Mouse (Mus musculus): ENCODE measurements at regions not wholly inside any gene's neighbourhood (a gene's known extent, or its start where the extent isn't known, plus 50 kb on each side); places are given as distances from the start of the nearest gene placed in this dataset.

DNA sequence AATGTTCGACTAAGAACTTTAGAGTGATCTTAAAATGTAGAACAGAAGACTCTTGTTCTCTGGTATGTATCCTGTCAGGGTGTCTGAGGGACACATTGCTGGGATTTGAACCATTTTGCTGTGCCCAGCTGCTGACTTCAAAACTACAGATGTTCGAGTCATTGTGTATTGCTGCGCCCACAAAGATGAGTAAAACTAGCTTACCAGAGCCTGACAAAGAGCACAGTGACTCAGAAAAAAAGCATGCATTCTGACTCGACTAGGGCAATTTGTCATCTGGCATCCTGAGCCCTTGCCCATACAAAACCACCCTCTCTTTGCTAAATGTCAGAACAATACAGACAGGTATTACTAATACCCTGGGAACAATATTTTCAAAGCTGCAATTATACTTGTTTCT is 438.6 kb upstream of the Tenm3 start:
- DNase-seq (ENCODE audit: extremely low spot score in 1 of 2, low spot score in 2 of 2), result no peak
- intact Hi-C loops (cut with DNase I), result no loop called here
- Histone ChIP-seq H3K4me3 (no peak overlapping the region), H3K27ac (no peak overlapping the region)
- TF ChIP-seq CTCF (IDR thresholded peaks at IDR 0.05), result no peak

DNA sequence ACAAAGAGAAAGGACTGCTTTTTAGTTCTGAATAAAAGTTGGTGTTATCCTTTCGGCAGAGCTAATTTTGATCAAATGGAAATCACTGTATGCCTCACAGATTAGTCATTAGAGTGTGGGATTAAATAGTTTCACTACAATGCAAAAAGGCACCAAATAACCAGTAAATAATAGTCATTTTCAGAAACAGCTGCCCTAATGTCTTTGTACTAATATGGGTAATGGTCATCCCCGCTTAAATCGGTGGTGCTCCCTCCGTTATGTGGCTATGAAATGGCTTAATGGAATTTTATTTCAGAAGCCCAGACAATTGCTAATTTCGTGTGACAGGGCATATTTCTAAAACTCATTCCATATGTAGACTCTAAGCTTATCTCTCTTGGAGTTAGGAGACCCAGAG is 437.5 kb upstream of the Tenm3 start:
- Histone ChIP-seq H3K27ac (no peak overlapping the region), H3K4me3 (no peak overlapping the region)
- DNase-seq (ENCODE audit: extremely low spot score in 1 of 2, low spot score in 2 of 2), result no peak
- intact Hi-C loops (cut with DNase I), result no loop called here
- no peak for TF ChIP-seq CTCF (IDR thresholded peaks at IDR 0.05)

DNA sequence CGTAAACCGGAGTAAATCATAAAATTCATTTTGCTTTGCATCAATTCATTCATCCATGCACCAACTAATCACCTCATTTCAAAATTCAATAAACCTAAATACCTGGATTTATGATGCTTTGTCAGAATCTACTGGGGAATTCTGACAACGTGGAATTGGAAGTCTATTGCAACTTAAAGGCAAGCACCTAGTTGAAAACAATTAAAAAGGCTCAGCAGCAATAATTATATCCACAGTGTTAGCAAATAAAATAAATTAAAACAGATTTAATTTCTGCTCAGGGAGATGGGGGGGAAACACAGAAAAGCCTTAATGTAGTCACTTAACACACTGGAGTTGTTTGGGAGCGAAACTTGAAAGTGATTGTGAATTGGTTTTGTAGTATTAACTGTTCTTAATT is 430.3 kb upstream of the Tenm3 start:
- no peak for TF ChIP-seq CTCF (IDR thresholded peaks at IDR 0.05)
- H3K4me3 ChIP-seq, result no peak overlapping the region
- H3K27ac ChIP-seq, result no peak overlapping the region
- no peak for DNase-seq (ENCODE audit: extremely low spot score in 1 of 2, low spot score in 2 of 2)
- intact Hi-C loops (cut with DNase I), result no loop called here

DNA sequence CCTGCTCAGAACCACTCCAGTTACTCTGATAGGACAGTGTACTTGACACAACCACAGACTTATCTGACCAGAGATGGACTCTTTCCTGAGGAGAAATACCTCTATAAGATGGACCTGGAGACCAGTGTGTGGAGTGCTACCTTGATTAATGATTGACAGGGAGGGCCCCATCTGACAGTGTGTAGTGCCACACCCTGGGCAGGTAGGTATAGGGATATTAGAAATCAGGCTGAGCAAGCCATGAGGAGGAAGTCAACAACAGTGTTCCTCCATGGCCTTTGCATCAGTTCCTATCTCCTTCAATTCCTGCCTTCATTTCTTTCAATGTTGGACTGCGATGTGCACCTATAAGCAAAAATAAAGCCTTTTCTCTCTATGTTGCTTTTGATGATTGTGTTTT is 429.4 kb upstream of the Tenm3 start:
- DNase-seq (ENCODE audit: extremely low spot score in 1 of 2, low spot score in 2 of 2), result no peak
- no peak for TF ChIP-seq CTCF (IDR thresholded peaks at IDR 0.05)
- Histone ChIP-seq H3K27ac (no peak overlapping the region), H3K4me3 (no peak overlapping the region)
- intact Hi-C loops (cut with DNase I), result no loop called here

DNA sequence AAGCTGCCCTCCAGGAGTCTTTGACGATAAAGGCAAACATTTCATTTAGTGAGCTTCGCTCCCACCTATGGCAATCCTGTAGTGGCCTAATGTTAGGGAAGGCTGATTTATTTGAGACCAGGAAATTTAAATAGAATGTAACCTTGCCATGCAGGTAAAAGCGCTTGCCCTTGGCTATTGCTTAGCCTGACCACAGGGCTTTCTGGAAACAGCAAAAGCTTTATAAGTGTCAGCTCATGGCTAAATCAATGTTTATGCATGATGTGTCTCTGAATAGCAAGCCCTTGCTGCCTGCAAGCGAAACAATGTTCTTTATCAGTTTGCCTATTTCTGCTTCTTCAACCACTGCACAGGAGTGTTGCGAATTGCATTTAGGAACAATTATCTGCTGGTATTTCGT is 419.7 kb upstream of the Tenm3 start:
- H3K27ac ChIP-seq, result no peak overlapping the region
- no peak for TF ChIP-seq CTCF (IDR thresholded peaks at IDR 0.05)
- intact Hi-C loops (cut with DNase I), result no loop called here
- H3K4me3 ChIP-seq, result no peak overlapping the region
- no peak for DNase-seq (ENCODE audit: extremely low spot score in 1 of 2, low spot score in 2 of 2)

DNA sequence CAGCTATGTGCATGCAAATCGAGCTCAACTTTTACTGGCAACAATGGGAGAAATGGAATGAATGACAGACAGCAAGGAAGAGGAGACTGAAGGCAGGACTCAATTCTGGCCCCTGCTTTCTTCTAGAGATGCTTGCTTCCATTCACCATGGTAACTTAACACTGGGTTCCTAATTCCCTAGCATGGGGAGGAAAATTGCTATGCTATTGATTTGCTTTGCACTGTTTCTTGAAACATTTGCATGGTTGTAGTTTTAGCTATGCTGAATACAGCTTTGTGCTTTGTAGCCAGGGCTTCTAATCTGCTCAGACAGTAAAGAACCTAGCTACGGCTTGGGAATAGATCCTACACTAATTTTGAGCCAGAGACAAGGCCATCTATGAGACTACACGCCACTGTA is 419.0 kb upstream of the Tenm3 start:
- no peak for TF ChIP-seq CTCF (IDR thresholded peaks at IDR 0.05)
- intact Hi-C loops (cut with DNase I), result no loop called here
- Histone ChIP-seq H3K4me3 (no peak overlapping the region), H3K27ac (no peak overlapping the region)
- DNase-seq (ENCODE audit: extremely low spot score in 1 of 2, low spot score in 2 of 2), result no peak

DNA sequence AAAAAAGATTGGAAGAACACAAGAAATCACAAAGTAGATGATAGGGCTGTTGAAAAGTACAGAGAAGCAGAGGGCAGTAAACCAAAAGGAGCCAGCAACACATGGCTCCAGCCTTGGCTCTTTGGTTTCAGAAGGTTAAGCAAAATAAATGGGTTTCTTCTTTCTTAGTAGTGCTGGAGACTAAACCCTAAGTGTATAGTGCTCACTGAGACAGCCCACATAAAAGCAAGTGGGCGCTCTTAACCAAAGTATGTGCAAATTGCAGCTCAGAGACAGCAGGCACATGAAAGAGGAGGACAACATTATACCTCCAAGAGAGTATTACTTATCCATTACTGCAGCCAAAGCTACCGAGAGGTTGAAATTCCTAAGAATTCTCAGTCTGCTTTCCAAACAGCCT is 412.2 kb upstream of the Tenm3 start:
- TF ChIP-seq CTCF (IDR thresholded peaks at IDR 0.05), result no peak
- Histone ChIP-seq H3K4me3 (no peak overlapping the region), H3K27ac (no peak overlapping the region)
- intact Hi-C loops (cut with DNase I), result no loop called here
- no peak for DNase-seq (ENCODE audit: extremely low spot score in 1 of 2, low spot score in 2 of 2)

DNA sequence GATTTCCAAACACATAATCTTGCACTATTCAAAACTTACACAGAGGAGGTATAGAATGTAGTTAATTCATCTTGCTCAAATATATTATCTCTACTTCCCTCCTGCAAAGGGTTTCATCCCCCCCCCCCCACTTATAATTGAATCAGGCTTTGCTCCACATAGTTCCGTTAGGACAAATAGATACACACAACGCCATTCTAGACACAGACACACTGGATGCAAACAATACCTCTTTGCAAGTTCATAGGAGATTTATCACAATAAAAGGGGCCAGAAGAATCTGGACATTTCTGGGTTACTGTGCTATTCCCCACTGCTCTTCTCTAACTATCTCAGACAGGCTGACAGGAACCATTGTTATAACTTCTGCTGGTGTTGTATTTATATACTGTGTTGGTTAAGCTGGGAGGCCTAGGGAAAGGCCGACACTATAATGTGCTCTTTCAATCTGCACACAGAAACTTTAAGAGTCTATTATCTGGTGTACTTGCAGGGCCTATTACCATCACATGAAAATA is 410.6 kb upstream of the Tenm3 start:
- DNase-seq (ENCODE audit: extremely low spot score in 1 of 2, low spot score in 2 of 2), result no peak
- H3K4me3 ChIP-seq, result no peak overlapping the region
- no peak overlapping the region for H3K27ac ChIP-seq
- intact Hi-C loops (cut with DNase I), result no loop called here
- TF ChIP-seq CTCF (IDR thresholded peaks at IDR 0.05), result no peak

DNA sequence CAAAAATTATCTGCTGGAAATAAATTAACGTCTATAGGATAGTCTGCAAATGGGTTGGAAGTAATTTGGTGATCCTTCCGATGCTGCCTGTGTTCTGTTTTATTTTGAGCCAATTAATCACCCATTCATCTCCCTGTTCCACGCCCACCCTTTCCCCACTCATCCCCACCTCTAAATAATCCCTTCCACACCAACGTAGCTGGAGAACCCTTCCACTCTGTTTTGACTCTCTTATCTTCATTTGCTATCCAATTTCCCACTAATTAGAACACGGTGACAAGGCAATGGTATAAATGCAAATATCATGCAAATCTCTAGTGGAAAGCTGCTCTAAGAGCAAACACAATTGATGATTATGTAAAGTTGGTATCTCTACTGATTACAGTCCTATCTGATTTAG is 399.3 kb upstream of the Tenm3 start:
- no peak overlapping the region for H3K4me3 ChIP-seq
- DNase-seq (ENCODE audit: extremely low spot score in 1 of 2, low spot score in 2 of 2), result no peak
- H3K27ac ChIP-seq, result no peak overlapping the region
- no peak for TF ChIP-seq CTCF (IDR thresholded peaks at IDR 0.05)
- intact Hi-C loops (cut with DNase I), result no loop called here

DNA sequence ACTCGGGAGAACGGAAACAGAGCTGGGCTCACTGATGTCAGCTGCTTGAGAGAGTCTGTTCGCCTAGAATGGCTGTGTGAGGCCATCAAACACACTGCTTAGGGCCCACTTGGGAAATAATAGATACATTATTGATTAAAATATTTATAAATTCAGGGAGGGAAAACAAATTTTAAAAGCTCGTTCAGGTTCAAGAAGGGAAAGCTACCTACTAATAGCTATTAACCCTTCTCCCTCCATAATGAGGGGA is 393.0 kb upstream of the Tenm3 start:
- DNase-seq (ENCODE audit: extremely low spot score in 1 of 2, low spot score in 2 of 2), result no peak
- TF ChIP-seq CTCF (IDR thresholded peaks at IDR 0.05), result no peak
- Histone ChIP-seq H3K27ac (no peak overlapping the region), H3K4me3 (no peak overlapping the region)
- intact Hi-C loops (cut with DNase I), result no loop called here

DNA sequence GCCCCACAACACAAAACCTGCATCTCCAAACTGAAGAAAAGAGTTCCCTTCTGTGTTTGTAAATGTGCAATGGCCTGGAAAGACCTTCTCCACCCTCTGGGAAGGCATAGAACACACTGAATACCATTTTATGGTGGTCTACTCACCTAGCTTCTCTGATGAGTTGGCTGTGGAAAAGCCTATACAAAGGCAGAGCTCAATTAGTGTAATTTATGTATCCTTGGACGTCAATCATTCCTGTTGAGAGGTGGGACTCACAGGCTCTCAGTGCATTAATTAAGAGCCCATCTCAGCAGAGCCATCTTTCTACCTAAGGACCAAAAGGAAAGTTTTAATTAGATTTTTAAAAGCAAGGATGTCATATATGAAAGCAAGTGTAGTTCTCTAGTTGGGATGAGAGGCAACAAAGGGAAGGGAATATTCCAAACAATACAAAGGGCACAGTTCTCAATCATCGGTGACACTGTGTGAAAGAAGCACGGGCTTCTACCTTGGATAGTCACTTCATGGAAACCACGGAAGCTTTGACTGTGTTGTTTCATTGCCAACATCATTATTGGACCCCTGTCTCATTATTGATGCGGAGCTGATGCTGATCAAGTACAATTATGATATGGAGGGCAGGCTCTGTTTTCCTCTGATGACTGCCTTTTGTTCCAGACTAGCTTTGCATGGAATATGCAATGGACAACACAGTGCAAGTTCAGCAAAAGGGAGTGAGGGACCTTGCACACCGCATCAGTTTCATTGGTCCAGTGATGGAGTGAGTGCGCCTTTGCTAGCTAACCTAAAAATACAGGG is 392.5 kb upstream of the Tenm3 start:
- DNase-seq (ENCODE audit: extremely low spot score in 1 of 2, low spot score in 2 of 2), result no peak
- Histone ChIP-seq H3K27ac (no peak overlapping the region), H3K4me3 (no peak overlapping the region)
- TF ChIP-seq CTCF (IDR thresholded peaks at IDR 0.05), result no peak
- intact Hi-C loops (cut with DNase I), result no loop called here

DNA sequence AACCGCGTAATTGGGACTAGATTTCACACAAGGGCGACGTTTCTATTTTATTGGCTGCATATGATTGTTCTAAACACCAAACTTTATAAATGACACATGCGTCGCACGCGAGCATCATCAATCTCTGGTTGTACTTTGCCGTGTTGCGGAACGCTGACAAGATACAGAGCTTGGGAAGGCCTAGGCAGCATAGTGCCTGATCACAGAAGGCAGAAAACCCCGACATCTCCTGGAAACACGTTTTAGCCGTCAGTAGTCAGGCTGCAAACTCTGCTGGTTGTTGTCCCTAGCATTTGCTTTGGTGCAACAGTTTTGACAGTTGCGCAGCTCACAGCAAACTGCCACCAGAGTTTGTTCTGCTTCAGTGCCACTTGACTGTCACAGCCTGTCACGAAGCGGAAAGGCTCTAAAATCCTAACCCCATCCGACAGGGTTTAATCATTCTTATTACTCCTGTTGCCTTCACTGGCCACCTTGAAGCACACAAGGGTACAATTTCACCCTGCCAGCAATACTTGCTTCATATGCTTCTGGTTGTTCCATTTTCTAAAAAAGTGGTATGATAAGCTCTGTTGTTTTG is 380.2 kb upstream of the Tenm3 start:
- TF ChIP-seq CTCF (IDR thresholded peaks at IDR 0.05), result no peak
- no peak for DNase-seq (ENCODE audit: extremely low spot score in 1 of 2, low spot score in 2 of 2)
- intact Hi-C loops (cut with DNase I), result no loop called here

DNA sequence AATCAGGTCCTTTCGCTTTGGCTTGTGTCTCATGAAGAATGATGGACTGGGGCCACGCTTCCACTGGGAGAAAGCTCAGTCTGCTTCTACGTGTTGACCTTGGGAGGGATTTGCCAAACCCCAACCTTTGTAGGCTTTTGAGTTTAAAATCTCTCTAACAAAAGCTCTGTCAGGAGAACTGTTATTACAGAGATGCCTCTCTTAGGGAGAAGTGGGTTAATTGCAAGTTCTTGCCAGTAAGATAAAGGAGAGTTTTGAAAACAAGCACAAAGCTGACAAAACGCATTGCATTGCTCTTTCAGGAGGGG is 351.5 kb upstream of the Tenm3 start:
- Histone ChIP-seq H3K4me3 (no peak overlapping the region), H3K27ac (no peak overlapping the region)
- DNase-seq (ENCODE audit: extremely low spot score in 1 of 2, low spot score in 2 of 2), result no peak
- intact Hi-C loops (cut with DNase I), result no loop called here
- TF ChIP-seq CTCF (IDR thresholded peaks at IDR 0.05), result no peak

More for the DNA sequence above, 380.2 kb upstream of the Tenm3 start:
- H3K4me3 ChIP-seq, result no peak overlapping the region
- no peak overlapping the region for H3K27ac ChIP-seq

All from left cerebral cortex, adult 2 months (tissue).